Mouse (Mus musculus) megakaryocyte, embryonic 14.5 days (primary cell): ENCODE data around the gene Nosip.

Experiments
- FLI1 ChIP-seq: IDR thresholded peaks from 2 replicates; pipeline ENCODE4 v1.6.1; 2012; ENCODE audit warnings: low read length, inconsistent platforms, mixed read lengths
- GATA1 ChIP-seq: IDR thresholded peaks from 3 replicates; pipeline ENCODE4 v1.6.1; 2012; ENCODE audit warnings: mixed read lengths, low read length, inconsistent platforms, borderline replicate concordance

DNA sequence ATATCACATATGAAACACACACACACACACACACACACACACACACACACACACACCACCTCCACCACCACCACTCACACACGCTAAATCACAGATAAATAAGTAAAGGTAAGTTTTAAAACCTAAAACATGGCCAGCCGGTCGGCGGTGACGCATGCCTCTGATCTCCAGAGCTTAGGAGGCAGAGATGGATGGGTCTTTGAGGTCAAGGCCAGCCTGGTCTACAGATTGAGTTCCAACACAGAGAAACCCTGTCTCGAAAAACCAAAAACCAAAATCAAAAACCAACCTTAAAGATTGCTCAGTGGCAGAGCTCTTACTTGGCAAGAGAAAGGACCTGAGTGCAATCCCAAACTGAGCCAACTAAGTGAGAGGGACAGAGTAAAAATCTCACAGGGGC is 37.8 kb downstream of the Nosip start:
- TF ChIP-seq FLI1 (no peak), GATA1 (no peak)
